Mouse (Mus musculus): ENCODE measurements around the gene Gh.
A peak's percentile ranks its signal among the peaks of the same experiment; 100 is the strongest.

Gene Gh

GRCm38 (mm10) chr11:106271131-106271793 is 30.4 kb downstream of the Gh start:
- DNase-seq (ENCODE audit: low spot score in 2 of 2): no peak

- no peak for DNase-seq (ENCODE audit: low spot score in 2 of 2)
Observed at GRCm38 (mm10) chr11:106269060-106269431, 32.6 kb downstream of the Gh start.

- DNase-seq (ENCODE audit: low spot score in 2 of 2): no peak
Observed at GRCm38 (mm10) chr11:106268326-106269059, 33.2 kb downstream of the Gh start.

DNA sequence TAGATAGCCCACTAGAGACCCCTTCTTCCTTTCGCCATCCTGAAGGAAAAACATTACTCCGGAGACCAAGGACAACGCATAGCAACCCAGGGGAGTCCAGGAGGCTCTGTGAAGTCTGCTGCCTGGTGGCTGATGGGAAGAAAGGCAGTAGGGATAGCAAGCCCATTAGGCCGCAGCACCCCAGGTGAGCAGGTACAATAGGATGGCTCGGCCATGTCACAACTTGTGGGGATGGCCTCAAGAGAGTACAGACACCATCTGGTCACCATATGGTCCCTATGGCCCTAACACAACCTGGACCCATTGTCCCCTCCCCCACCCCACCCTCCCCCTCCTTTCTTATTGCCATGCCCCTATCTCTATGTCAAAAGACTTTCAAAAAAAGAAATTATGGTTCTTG is 33.8 kb downstream of the Gh start:
- no peak for DNase-seq (ENCODE audit: low spot score in 2 of 2)

DNA sequence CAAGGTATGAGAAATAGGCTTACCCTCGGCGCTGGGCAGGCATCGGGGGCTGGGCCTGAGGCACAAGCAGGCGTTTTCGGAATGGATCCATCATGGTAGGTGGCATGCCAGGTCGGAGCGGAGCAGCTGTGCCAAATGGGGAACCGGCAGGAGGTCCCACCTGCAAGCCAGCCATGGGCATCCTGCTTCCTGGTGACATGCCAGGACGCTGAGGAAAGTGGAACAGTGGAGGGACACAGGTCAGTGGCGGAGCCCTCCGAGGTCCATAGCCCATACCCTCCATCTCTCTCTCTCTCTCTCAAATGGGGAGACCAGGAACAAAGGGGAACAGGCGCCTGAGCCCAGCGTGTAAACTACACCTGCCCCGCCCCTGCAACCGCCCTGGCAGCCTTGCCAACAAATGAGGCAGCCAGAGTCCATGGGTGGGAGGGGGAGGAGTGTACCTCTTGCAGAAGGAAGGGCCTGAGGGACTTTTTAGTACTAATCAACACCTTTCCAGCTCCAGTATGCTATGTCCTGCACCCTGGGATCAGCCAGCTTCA is 34.3 kb downstream of the Gh start:
- DNase-seq (ENCODE audit: low spot score in 2 of 2): no peak

DNA sequence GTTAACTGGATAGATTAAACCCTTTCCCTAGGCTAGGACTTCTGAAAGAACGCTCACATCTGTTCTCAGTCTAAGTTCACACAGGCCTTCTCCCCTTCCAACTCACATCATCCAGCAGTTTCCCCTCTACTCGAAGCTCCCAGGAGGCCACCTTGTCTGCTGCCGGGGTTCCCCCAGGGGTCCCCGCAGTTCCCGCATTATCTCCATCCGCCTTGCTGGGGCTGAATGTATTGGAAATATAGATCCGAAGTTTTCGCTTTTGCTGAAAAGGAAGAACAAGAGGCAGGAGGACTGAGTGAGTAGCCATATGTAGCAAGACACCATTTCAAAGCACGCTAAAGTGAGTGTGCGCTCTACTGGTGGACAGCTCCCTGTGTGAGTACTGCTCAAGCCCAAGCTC is 35.2 kb downstream of the Gh start:
- no peak for DNase-seq (ENCODE audit: low spot score in 2 of 2)

DNA sequence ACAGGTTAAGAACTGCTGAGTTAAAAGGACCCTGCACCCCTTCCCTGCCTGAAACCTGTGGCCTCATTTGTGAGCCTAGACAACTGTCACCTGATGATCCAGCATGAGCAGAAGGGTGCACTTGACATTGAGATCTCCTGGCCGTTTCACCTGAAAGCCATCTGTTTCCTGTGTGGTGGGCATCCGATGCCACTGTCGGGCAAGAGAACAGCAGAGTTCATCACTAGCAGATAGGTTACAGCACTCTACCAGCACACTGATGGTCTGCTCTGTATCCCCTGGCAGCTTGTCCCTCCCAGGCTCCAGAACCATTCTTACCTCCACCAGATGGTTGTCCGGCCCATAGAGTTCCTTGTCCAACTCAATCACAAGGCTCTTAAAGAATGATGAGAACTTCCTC is 36.1 kb downstream of the Gh start:
- DNase-seq (ENCODE audit: low spot score in 2 of 2): no peak

DNA sequence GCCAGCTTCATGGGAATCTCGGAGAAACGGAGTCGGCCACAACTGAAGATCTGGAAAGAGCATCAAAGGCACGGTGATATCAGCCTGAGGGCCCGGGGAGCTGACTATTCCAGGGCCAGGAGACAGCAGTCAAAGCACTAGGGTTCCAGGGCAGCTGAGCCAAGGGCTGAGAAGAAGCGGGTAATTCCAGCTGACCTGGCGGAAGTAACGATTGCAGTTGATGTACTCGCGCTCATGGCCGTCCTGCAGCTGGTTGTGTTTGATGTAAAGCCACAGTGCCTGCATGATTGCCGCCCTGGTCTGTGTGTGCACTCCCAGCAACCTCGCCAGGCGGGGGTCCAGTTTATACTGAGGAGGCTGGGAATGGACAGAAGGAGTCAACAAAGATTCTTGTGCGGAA is 36.7 kb downstream of the Gh start:
- DNase-seq (ENCODE audit: low spot score in 2 of 2): no peak

DNA sequence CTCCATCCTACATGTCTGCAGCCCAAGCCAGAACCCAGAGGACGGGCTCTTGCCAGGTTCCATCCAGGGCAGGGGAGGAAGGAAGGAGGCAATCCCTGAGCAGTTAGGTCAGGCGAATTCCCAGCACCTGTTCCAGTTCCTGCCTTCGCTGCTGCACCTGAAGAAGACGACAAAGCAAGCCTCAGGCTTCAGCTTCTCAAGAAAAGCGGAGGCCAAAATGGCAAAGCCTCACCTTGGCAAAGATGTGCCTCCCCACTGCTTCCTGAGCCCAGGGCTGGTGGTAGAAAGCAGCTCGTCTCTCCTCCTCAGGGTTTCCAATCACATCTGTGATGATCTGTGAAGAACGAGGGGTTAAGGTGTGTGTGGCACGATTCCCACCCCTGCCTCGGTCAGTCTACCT is 37.7 kb downstream of the Gh start:
- no peak for DNase-seq (ENCODE audit: low spot score in 2 of 2)

- DNase-seq (ENCODE audit: low spot score in 2 of 2): no peak
Observed at GRCm38 (mm10) chr11:106260826-106261450, 40.7 kb downstream of the Gh start.

DNA sequence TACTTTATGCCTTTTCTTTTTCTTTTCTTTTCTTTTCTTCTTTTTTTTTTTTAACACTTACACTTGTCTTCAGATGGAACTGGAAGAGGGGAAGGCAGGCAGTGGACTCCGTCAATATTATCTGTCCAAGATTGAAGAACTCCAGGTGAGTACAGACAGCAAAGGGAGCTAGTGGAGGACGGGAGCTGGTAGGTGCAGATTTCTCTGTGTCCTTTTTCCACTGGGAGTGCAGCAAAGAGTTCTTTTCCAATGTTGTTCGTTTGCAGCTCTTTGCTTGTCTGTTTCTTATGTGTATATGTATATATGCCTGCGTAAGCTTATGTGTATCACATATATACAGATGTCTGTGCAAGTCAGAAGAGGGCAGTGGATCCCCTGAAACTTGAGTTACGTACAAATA is 44.9 kb downstream of the Gh start:
- DNase-seq (ENCODE audit: low spot score in 2 of 2): no peak

GRCm38 (mm10) chr11:106255685-106256451 is 45.8 kb downstream of the Gh start, which contains the start of the genes Ftsj3 and Psmc5:
TSS of gene Ftsj3 (minus strand) at chr11:106256079.
TSS of gene Psmc5 (plus strand) at chr11:106256154.
- peak; percentile 94 to 96 for DNase-seq (ENCODE audit: low spot score in 2 of 2)

- no peak for DNase-seq (ENCODE audit: low spot score in 2 of 2)
Observed at GRCm38 (mm10) chr11:106255174-106255573, 46.5 kb downstream of the Gh start.

DNA sequence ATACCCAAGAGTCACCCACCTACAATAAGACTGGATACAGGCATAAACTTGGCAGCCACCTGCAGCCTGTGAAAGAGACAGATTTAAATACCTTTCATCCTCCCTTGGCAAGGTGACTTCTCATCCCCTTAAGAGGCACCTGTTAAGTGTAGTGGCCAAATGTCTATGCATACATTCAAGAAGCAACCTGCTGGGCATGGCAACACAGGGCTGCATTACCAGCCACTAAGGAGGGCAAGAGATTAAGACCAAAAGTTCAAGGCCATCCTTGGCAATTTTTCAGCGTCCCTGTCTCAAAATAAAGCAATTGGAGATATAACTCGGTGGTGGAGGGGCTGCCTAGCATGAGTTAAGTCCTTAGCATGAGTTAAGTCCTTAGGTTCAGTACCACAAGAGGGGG is 46.9 kb downstream of the Gh start:
- no peak for DNase-seq (ENCODE audit: low spot score in 2 of 2)
